Mouse (Mus musculus) heart, embryonic 14.5 days (tissue): ENCODE results near the gene Ptpn23. TPM values are rescaled to one million over a fixed set of nuclear protein-coding genes. Genes with fewer than 3 reads are reported as not detected.

Experiments used
- ATAC-seq: fragments of 200-750 bp; cut with Nextera tagmentation; 2 replicates; pipeline ENCODE4 v1.8.0; 2017; ENCODE audit warnings: low read depth, moderate TSS enrichment; ENCODE audit not compliant: insufficient number of reproducible peaks, insufficient read depth, low FRiP score
- H3K27ac ChIP-seq, 2 experiments: fragments of 200-500 bp in 1 of 2; fragments of 300-500 bp in 1 of 2; sonication (generic) in 1 of 2; replicated peaks in 1 of 2; 2 replicates each; pipeline ENCODE4 v1.5.1; 2012 to 2014; ENCODE audit warnings: low read depth in 2 of 2, low read length in 2 of 2, control low read depth in 1 of 2, mild to moderate bottlenecking in 1 of 2, mixed read lengths in 1 of 2; ENCODE audit not compliant: control insufficient read depth in 1 of 2, insufficient read depth in 1 of 2
- H3K27me3 ChIP-seq: fragments of 300-500 bp; sonication (generic); 2 replicates; pipeline ENCODE4 v1.6.1; 2014; ENCODE audit warnings: mild to moderate bottlenecking, low read length, control low read depth; ENCODE audit not compliant: control insufficient read depth, insufficient read depth
- H3K36me3 ChIP-seq: fragments of 300-500 bp; sonication (generic); 2 replicates; pipeline ENCODE4 v1.6.1; 2014; ENCODE audit warnings: mild to moderate bottlenecking, control low read depth, low read length, mixed read lengths; ENCODE audit not compliant: control insufficient read depth, insufficient read depth
- H3K4me1 ChIP-seq, 2 experiments: fragments of 200-500 bp in 1 of 2; fragments of 300-500 bp in 1 of 2; sonication (generic) in 1 of 2; 2 replicates each; pipeline ENCODE4 v1.6.1; 2012 to 2014; ENCODE audit warnings: low read length in 2 of 2, control low read depth in 1 of 2, mixed read lengths in 1 of 2; ENCODE audit not compliant: control insufficient read depth in 2 of 2, insufficient read depth in 2 of 2
- H3K4me2 ChIP-seq: fragments of 300-500 bp; sonication (generic); 2 replicates; pipeline ENCODE4 v1.6.1; 2014; ENCODE audit warnings: mild to moderate bottlenecking, low read length
- H3K4me3 ChIP-seq, 2 experiments: fragments of 200-500 bp in 1 of 2; fragments of 300-500 bp in 1 of 2; sonication (generic) in 1 of 2; 2 replicates each; pipeline ENCODE4 v1.5.1; 2012 to 2014; ENCODE audit warnings: low read length in 2 of 2, mild to moderate bottlenecking in 2 of 2, control low read depth in 1 of 2, low read depth in 1 of 2, moderate library complexity in 1 of 2; ENCODE audit not compliant: control insufficient read depth in 1 of 2, insufficient read depth in 1 of 2
- H3K9ac ChIP-seq: fragments of 300-500 bp; sonication (generic); 2 replicates; pipeline ENCODE4 v1.6.1; 2014; ENCODE audit warnings: mild to moderate bottlenecking, low read length
- H3K9me3 ChIP-seq: fragments of 300-500 bp; sonication (generic); 2 replicates; pipeline ENCODE4 v1.6.1; 2016; ENCODE audit warnings: low read length, control low read depth; ENCODE audit not compliant: control insufficient read depth
- WGBS: fragments of 180-500 bp; shearing (Covaris S2); extraction: QIAGEN DNeasy Blood & Tissue Kit; methylation state at CpG from one replicate; pipeline ENCODE4 v1.1.7; 2014; 5-methylcytosine and 5-hydroxymethylcytosine counted together
- polyA plus RNA-seq: library from polyadenylated mRNA; unstranded; fragments of >200 nt; fragmentation: Nextera tagmentation; extraction: Ambion mirVana; gene quantifications from 2 replicates; pipeline ENCODE4 v1.2.1, GENCODE M21; 2014

The Ptpn23 gene
- polyA plus RNA-seq, 1 experiment from 2014 or later, result 12.5 TPM

- WGBS, result 77% methylated on average over 7 of the region's 7 CpGs
Measured at GRCm38 (mm10) chr9:110345057-110345739, 62.8 kb downstream of the Ptpn23 start.

GRCm38 (mm10) chr9:110343805-110344204, 64.2 kb downstream of the Ptpn23 start:
- no peak for ATAC-seq
- Histone ChIP-seq H3K9ac (no peak overlapping the region), H3K36me3 (no peaks in the 10 kb centered on the region), H3K9me3 (no peaks in the 10 kb centered on the region), H3K27ac (no peak overlapping the region), H3K4me1 (peaks cover 0 to 2% of the 10 kb centered on the region in 2 experiments; a peak in 3 of 4 replicates), H3K4me2 (no peak overlapping the region), H3K27me3 (no peaks in the 10 kb centered on the region), H3K4me3 (no peak overlapping the region)
- WGBS, result 78% methylated on average over 6 of the region's 6 CpGs

More at GRCm38 (mm10) chr9:110345057-110345739, 62.8 kb downstream of the Ptpn23 start:
- H3K27ac ChIP-seq, result no peak overlapping the region
- no peaks in the 10 kb centered on the region for H3K27me3 ChIP-seq
- H3K4me2 ChIP-seq, result no peak overlapping the region
- no peaks in the 10 kb centered on the region for H3K4me1 ChIP-seq
- H3K4me3 ChIP-seq, result no peak overlapping the region
- H3K9me3 ChIP-seq, result no peaks in the 10 kb centered on the region
- H3K36me3 ChIP-seq, result no peaks in the 10 kb centered on the region
- ATAC-seq, result no peak
- no peak overlapping the region for H3K9ac ChIP-seq

GRCm38 (mm10) chr9:110342008-110342407, 66.0 kb downstream of the Ptpn23 start:
- H3K4me3 ChIP-seq, result no peak overlapping the region
- 60% methylated on average over 8 of the region's 8 CpGs for WGBS
- H3K9me3 ChIP-seq, result no peaks in the 10 kb centered on the region
- no peaks in the 10 kb centered on the region for H3K36me3 ChIP-seq
- peaks cover 0 to 13% of the 10 kb centered on the region in 2 experiments; a peak in 3 of 4 replicates for H3K4me1 ChIP-seq
- no peak overlapping the region for H3K27ac ChIP-seq
- H3K9ac ChIP-seq, result no peak overlapping the region
- no peaks in the 10 kb centered on the region for H3K27me3 ChIP-seq
- no peak overlapping the region for H3K4me2 ChIP-seq
- no peak for ATAC-seq

GRCm38 (mm10) chr9:110340037-110340750, 67.8 kb downstream of the Ptpn23 start:
- 84% methylated on average over 5 of the region's 5 CpGs for WGBS
- no peak for ATAC-seq

More at GRCm38 (mm10) chr9:110340037-110340750, 67.8 kb downstream of the Ptpn23 start:
- H3K4me1 ChIP-seq, result peaks cover 0 to 13% of the 10 kb centered on the region in 2 experiments; a peak in 3 of 4 replicates
- H3K9me3 ChIP-seq, result no peaks in the 10 kb centered on the region
- H3K27me3 ChIP-seq, result no peaks in the 10 kb centered on the region
- H3K9ac ChIP-seq, result no peak overlapping the region
- H3K4me3 ChIP-seq, result no peak overlapping the region
- no peak overlapping the region for H3K4me2 ChIP-seq
- no peaks in the 10 kb centered on the region for H3K36me3 ChIP-seq
- no peak overlapping the region for H3K27ac ChIP-seq

Other genes with a start within 250 kb of the Ptpn23 start
- gene Cspg5, start 164.4 kb downstream of the Ptpn23 start, polyA plus RNA-seq, result 1.9 and 2.5 TPM in 2 replicates
- 14.0 and 14.8 TPM in 2 replicates for gene Elp6, start 103.0 kb downstream of the Ptpn23 start, polyA plus RNA-seq
- 14.9 and 16.1 TPM in 2 replicates for gene Scap, start 74.9 kb downstream of the Ptpn23 start, polyA plus RNA-seq
- 1.1 and 4.2 TPM in 2 replicates for gene Ngp, start 11.5 kb upstream of the Ptpn23 start, polyA plus RNA-seq
- gene Klhl18, start 68.5 kb upstream of the Ptpn23 start, polyA plus RNA-seq, result 7.7 and 8.7 TPM in 2 replicates
- 0.47 and 0.65 TPM in 2 replicates for gene Kif9, start 68.7 kb upstream of the Ptpn23 start, polyA plus RNA-seq
- 32.7 and 35.6 TPM in 2 replicates for gene Setd2, start 124.4 kb upstream of the Ptpn23 start, polyA plus RNA-seq
- gene Nradd, start 216.2 kb upstream of the Ptpn23 start, polyA plus RNA-seq, result 8.4 and 12.2 TPM in 2 replicates
- gene Nbeal2, start 245.9 kb upstream of the Ptpn23 start, polyA plus RNA-seq, result 2.4 and 2.7 TPM in 2 replicates
- 146 and 147 TPM in 2 replicates for gene Ccdc12, start 248.3 kb upstream of the Ptpn23 start, polyA plus RNA-seq